Mouse (Mus musculus) liver (tissue): ENCODE results near the gene Atad2b.
"Not testable (repeated sequence)": the region's sequence is repeated elsewhere in the genome, so short reads cannot be mapped to it uniquely, and the experiment has no call there.

ENCODE experiments used
- DNase-seq: peaks from one replicate; pipeline ENCODE4 v3.0.0-alpha.2; 2020; ENCODE audit warnings: mixed read lengths

Gene Atad2b

DNA sequence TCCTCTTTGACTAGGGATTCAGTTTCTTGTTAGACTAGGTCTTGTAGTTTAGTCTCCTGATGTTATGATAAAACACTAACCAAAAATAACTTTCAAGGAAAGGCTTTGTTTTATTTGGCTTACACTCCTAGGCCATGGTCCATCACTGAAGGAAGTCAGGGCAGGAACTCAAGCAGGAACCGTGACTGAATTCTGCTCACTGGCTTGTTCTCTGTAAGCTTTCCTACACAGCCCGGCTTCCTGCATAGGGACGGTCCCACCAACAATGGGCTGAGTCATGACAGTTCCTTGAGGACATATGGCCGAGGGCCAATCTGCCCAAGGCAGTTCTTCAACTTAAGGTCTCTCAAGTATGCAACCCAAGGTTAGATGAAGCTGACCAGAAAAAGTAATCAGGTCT is 5.4 kb upstream of the Atad2b start:
- DNase-seq: no peak

DNA sequence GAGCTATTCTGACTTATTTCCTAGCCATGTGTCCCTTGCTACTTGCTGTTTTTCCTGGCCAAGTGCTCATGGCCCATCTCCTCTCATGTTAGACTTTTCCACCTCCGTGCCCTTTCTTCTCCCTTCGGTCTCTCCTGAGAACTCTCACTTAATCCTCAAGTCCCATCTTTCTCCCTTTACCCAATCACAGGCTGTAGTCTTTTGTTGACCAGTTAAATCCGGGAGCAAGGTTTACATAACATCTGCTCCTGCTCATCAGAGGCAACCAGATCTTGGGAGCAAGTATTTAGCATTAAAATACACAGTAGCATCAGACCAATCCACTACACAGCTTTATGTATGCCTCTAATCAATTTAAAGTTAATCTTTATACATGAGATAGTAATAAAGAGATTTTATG is 2.7 kb upstream of the Atad2b start:
- no peak for DNase-seq

DNA sequence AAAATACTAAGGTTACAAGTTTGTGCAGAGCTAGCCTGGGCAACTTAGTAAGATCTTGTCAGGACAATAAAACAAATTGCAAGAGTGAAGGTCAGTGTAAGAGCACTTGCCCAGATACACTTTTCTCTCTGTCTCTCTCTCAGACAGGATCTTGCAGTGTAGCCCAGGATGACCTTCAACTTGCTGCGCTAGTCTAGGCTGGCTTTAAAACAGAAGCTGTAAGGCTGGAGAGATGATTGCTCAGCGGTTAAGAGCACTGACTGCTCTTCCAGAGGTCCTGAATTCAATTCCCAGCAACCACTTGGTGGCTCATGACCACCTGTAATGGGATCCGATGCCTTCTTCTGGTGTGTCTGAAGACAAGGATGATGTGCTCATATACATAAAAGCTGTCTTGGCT is 2.2 kb upstream of the Atad2b start:
- DNase-seq: no peak

DNA sequence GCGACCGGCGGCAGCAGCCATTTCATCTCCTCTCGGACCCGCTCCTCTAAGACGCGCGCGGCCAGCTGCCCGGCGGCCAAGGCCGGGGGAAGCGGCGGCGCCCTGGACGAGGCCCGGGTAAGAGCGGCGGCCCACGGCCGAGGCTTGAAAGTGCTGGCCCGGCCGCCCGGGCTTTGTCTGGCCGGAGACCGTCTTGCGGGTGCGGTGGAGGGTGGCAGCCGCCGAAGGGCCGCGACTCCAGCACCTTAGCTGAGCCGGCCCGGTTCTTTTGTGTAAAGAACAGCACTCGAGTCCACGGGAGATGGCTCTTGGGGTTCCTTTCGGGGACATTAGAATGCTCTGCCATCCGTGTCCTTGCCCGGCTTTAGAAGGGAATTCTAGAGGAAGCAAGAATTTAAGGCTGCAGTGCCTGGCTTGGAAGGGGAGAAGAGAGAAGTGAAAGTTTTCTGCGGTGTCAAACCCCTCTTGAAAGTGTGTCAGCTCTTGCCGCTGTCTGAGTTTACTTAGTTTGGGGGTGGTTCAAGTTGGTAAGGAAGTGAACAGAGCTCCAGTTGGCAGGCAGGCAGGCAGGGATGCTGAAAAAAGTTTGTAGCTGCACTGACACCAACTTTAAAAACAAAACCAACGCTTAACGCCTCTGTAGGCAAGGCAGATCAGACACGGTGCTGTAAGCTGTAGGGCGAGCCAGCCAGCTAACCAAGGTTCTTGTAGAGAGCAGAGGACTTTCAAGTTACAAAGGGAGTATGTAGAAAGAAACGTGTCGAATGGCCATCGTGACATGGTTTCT is 845 bp downstream of the Atad2b start:
- DNase-seq: peak; percentile 66

DNA sequence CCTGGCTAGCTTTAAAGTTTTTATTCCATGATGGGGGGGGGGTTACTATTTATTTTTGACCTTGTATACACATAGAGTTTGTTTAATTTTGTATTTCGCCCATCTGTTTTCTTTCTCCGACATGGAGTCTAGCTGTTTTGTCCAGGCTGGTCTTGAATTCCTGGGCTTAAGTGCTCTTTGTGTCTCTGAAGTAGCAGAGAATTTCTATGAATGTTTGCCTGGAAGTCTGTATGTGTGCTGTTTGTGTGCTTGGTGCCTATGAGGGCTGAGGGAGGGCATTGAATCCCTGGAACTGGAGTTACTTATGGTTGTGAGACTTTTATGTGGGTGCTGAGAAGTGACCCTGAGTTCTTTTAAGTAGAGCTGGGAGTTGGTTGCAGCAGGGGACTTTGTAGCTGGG is 11.0 kb downstream of the Atad2b start:
- no peak for DNase-seq

DNA sequence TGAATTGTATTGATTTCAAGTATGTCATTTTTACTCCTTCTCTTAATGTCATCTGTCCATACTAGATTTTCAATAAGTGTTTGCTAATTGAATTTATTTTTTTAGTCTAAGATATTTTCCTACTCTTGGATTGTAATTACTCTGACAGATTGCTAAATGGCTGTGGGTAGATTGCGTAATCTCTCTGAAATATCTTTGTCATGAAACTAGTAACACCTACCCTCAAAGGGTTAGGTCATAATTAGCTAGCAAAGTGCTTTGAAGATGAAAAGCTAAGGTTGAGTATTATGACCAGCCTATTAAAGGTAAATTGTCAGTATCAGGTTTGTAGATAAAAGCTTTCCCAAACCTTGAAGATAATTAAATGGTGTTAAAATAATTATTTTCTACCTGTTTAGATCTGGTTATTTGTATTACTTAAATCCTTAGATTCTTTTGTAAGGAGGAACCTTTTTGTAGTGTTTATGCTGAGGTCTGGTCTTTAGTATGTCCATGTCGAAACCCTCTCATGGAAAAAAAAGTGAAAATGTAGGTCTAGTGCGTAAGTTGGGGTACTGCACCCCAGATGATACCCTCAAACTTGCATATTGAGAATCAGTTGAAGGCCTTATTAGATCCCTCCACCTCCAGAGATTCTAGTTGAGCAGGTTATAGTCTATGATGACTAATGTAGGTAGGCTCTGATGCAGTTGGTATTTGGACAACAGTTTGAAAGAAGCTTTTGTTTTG is 13.8 kb downstream of the Atad2b start:
- no peak for DNase-seq

DNA sequence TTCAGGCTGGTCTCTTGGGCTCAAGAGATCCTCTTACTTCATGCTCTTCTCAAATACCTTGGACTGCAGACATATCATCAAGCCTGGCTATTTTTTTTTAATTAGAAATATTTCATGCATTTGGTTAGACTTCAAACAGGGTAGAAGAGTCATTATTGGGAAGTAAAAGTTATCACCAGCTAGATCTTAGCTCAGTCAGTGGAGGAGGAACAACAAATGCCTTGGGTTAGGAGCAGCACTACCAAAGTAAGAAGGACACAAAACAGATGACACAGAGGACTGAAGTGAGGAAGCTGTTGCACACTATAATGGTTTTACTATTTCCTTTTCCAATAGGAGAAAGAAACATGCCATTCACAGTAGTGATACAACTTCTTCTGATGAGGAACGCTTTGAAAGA is 35.1 kb downstream of the Atad2b start:
- no peak for DNase-seq

DNA sequence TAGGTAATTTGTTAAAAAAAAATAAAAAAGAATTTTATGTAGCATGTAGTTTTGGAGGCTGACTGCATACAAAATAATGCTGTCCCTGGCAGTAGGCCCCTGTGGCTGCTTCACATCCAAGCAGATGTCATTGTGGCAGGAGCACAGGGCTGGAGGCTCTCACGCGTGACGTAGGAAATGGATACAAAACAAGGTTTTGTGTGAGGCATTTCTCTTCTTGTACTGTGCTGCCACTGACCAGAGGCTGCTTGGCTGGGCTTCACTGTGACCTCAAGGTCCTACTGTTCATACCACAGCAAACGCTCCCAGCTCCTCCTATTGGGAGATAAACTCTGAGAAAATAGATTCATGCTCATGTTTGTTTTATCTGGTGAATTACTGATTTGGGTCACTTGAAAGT is 36.0 kb downstream of the Atad2b start:
- DNase-seq: no peak

DNA sequence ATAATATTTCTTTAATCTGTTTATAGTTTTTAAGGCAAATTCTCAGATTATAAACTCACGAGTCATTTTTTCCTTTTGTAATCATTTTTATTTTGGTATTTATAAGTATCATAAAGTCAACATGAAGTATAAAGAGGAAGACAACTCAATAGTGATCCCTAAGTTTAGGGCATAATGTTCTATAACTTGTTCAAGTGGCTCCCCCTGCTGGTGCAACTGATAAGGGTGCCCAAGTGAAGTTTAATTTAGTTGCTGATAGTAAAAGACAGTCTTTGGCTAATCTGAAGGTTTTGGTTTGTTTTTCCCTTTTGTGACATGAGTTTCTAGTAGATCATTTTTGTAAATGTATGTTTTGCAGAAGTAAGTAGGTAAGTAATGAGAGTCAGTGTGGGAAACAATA is 55.8 kb downstream of the Atad2b start:
- DNase-seq: peak; percentile 82

DNA sequence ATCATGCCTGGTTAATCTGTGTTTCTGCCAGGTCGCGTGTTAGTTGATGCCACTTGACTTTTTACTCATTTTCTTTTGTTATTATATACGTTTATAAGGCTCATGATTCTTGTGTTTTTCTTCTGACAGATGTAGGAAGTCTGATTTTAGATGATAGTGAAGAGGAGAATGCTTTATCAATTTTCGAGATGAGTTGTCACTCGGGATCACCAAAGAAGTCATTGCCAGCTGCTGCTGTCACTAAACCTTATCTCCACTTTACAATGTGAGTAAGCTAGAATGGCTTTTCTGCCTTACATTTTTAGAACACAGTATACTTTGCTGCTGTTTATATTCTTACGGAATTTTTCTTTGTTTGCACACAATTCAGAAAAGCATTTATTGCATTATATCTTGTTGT is 61.2 kb downstream of the Atad2b start:
- no peak for DNase-seq

DNA sequence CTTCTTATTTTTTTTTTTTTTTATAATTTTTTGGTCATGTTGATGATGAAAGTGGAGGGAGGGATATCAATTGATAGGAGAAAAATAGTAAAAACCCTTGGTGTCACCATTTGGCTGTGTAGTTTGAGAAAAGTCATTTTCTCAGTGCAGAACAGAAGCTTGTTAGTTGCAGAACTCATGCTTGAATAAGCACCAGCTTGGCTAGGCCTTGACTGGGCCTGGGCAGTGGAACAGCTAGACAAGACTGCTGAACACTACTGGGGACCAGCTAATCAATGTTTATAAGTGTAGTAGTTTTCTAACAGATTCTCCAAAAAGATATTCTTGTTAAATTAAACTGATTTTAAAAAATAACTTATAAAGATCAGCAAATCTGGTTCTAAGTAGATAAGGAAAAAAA is 79.8 kb downstream of the Atad2b start:
- DNase-seq: no peak

DNA sequence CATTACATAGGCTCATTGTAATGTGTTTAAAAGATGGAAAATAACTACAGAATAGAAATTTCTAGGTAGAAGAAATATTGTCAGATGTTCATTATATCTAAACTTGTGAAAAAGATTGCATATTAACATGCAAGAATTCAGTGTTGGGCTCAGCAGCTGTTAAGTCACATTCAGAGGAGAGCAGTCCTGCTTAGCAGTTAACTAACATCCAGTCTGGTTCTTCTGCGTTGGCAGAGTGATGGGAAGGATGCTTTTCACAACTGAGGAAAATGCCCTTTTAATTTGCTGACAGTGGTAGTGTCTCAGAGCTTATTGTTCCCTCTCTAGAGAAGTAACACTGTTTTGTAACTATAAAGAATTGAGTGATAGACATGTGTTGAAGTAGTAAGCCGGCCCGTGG is 88.2 kb downstream of the Atad2b start:
- no peak for DNase-seq

DNA sequence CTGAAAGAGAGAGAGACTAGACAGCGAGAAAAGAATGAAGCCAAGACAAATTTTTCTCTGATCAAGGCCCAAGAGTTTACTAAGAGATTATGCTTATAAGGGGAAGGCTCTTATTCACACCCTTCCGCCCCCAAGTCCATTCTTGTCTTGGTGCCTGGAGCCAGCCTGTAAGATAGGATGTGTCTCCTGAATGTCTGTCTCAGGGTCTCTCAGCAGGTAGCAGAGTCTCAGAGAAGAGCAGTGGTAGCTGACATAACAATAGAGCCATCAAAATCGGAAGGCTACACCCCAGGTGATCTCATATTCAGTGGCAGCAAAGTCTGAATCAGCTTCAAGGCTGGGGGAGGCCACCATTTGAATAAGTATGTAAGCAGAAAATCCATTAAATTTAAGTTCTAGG is 88.6 kb downstream of the Atad2b start:
- DNase-seq: not testable (repeated sequence)

DNA sequence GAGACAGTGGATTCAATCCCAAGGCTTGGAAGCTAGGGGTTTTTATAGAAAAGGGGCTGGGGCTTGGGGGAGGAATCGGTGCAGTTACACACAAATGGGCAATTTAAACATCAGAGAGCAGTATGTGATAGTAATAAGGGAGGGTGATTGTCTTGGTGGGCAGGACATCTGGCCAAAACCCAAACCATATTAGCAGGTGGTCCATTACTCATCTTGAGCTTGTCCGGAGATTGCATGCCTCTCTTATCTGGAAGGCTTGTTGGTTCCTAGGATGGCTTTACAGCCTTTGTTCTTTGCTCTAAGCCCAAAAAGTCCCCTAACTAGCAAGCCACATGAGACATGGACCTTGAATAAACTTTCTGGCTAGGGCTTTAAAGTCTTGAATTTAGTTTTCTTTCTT is 91.5 kb downstream of the Atad2b start:
- DNase-seq: not testable (repeated sequence)

DNA sequence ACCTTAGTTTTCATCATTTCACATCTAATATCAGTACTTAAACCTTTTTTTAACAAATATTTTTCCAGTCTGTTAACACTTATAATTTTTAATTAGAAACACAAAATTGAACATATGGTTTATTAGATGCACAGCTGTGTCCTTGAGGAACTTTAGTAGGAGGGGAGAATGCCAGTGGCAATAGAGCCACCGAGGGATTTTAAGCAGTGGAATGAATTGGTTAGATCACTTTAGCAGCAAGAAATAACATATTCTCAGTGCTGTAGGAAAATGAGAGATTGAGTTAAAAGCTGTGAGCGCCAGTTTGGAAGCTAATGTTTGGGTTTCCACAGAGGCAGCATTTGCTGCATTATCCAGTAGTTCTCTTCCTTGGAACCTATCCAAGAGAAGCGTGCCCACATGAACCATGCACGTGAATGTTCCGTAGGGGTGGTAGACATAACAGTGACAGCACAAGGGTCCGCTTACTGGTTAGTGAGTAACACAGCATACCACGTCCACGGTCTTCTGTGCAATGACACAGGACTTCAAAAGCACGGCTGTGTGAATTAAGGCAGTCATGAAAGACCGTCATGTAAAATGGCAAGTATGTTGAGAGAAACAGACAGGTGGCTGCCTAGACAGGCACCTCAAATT is 108.2 kb downstream of the Atad2b start:
- no peak for DNase-seq

DNA sequence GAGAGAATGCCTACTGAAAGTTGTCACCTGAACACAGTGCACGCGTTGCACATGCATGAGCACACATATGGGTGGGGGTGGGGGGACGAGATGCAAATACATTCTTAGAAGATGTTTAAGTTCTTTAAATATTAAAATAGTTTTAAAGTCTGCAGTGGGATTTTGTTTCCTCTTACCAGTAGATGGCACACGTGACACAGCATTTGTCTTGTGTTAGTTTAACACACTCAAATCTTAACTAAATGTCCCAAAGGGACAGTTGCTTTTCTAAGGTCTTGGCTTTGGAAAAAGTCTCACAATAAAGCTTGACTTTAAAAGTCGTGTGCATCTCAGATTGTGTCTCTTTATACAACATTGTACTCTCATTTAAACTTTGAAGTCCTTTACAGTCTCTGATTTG is 111.9 kb downstream of the Atad2b start:
- DNase-seq: no peak

DNA sequence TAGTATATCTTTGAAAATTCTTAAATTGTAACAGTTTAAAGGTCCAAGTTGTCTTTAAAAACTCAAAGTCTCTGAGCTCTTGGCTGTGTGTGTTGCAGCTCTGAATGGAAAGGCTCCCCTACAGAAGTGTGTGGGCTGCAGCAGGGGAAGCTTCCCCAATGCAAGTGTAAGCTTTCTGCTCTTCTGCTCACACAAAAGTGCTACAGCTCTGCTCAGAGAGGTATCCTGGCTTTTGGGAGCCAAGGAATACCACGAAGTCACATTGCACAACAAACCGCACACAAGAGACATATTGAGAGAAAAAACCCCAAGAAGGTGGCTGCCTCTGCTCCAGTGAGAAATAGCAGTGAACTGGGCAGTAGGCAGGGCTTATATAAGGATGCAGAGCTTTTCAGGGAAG is 120.9 kb downstream of the Atad2b start:
- no peak for DNase-seq

DNA sequence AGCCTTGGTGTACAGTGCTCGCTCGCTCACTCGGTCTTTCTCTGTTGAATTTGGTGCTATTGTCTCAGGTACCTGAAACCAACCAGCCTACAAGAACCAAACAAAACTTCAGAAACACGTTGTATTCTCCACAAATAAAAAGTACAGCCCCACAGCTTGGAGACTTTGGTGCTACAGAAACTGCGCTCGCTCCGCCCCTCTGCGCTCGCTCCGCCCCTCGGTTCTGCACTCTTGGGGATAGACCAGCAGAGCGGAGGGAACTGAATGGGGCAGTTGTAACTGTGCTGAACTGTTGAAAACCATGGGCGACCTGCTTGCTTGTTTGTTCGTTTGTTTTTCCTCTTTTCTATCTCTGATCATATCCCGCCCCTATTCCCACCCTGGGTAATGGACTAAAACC is 127.0 kb downstream of the Atad2b start:
- DNase-seq: no peak

DNA sequence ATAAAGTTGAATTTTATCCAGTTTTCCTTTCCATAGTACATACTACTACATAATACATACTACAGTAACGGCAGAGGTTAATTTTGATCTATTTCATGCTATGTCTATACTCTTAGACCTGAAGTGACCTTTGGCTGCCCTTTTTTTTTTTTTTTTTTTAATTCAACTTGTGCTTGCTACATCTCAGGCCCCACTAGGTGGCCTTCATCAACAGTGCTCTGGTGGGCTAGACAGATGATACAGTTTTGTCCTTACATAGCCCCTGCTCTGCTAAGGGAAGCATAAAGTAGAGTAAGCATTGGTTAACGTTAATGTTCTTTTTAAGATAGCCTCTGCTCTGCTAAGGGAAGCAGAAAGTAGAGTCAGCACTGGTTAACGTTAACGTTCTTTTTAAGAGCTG is 131.0 kb downstream of the Atad2b start:
- DNase-seq: no peak

DNA sequence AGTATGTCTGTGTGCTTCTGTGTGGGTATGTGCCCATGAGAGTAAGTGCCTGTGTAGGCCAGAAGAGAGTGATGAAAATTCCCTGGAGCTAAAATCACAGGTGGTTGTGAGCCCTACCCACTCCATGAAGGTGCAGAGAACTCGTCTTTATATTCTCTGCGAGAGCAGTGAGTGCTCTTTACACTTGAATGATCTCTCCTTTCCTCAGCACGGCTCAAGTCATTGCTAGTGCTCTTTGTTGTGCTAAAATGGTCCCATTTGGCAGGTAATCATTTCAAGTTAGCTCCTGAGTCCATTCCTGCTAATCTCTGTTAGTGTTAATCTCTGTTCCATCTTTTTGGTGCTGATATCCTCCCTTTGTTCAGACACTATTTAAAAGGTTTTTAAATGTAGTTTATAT is 150.4 kb downstream of the Atad2b start:
- DNase-seq: no peak

DNA sequence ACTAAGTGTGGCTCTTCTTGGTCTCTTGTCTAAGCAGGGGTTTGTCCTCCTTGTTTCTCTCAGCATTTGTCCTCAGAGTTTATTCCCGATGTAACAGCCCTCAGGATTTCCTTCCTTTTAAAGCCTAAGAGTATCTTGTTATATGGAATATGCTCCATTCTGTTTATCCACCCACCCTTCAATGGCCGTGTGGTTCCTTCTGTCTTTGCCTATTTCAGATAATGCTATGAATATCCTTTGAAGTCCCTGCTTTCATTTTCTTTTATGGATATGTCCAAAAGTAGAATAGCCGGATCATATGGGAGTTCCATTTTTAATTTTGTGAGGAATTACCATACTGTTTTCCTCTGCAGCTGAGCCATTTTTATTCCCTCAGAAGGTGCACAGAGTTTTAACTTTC is 153.0 kb downstream of the Atad2b start:
- DNase-seq: no peak

DNA sequence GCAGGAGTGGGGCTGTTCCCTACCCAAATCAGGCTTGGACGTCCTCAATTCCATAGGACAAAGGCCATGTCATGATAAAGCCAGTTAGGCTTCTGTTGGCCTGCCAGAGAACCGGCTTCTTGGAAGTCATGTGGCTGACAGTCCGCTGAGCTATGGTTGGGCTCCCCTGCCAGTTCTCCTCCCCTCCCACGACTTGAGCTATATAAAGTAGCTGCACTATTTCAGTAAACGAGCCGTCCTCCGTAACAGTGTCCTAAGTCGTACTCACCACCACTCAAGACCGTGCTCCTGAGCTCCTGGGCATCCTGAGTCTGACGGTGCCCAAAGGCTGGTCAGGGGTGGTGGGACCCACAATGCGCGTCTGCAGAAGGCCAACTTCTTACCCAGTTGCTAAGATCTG is 156.0 kb downstream of the Atad2b start:
- no peak for DNase-seq

DNA sequence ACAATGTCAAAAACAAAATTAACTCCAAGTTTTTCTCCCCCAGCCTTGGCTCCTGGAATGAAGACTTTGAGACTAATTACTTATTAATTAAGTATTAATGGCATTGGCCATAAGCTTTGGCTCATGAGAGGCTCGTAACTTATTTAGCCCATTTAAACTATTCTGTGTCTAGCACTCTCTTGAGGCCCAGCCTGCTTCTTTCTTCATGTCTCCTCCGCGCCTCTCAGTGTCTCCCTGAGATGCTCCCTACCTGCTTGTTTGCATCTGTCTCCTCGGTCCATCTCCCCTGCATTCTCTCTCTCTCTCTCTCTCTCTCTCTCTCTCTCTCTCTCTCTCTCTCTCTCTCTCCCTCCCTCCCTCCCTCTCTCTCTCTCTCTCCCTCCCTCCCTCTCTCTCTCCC is 164.3 kb downstream of the Atad2b start:
- no peak for DNase-seq

DNA sequence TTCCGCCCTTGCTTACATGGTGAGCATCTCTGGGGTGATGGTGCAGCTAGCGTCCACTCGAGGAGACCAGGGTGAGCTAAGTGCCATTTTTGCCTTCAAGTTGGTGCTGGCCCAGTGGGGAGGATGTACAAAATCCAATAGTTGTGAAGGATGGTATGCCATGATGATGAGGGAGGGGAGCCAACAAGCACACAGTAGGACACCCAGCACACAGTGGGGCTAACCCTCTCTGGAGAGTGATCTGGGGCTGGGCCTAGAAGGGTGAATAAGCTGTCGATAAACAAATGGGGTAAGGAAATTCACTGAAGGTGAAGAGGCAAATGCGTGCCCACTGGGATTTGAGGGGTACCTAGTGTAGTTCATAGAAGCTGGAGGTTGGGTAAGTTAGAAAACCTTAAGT is 167.6 kb downstream of the Atad2b start:
- no peak for DNase-seq
